Mouse (Mus musculus) kidney, adult 2 months (tissue): ENCODE measurements around the gene Map1b.

Source experiments
- CTCF ChIP-seq: fragments of 200-500 bp; conservative IDR thresholded peaks from 2 replicates; pipeline ENCODE4 v1.5.1; 2011; ENCODE audit warnings: low read depth, mild to moderate bottlenecking, control low read depth, low read length, moderate library complexity, mixed read lengths; ENCODE audit not compliant: insufficient read depth, insufficient read length
- POLR2A ChIP-seq: fragments of 200-500 bp; IDR thresholded peaks from one replicate; pipeline ENCODE4 v1.6.1; 2011; ENCODE audit warnings: low read depth, low read length, control low read depth

- no peak for TF ChIP-seq CTCF
- no peak for TF ChIP-seq POLR2A
Measured at GRCm38 (mm10) chr13:99377055-99377454, 139.3 kb downstream of the Map1b start.
